Mouse (Mus musculus) c-Kit-positive CD71-positive TER-119-positive erythroid progenitor cells, embryonic 14.5 days (primary cell): Measurements from ENCODE around the gene Slc17a3.

Experiments
- DNase-seq: peaks from one replicate; pipeline ENCODE4 v3.0.0-alpha.2; 2013; ENCODE audit warnings: low spot score

Gene Slc17a3

GRCm38 (mm10) chr13:23839308-23839707, at the start of gene Slc17a3:
TSS of gene Slc17a3 (plus strand) at chr13:23839434.
- DNase-seq, result no peak

GRCm38 (mm10) chr13:23792520-23792919, 46.7 kb upstream of the Slc17a3 start:
- peak; percentile 64 for DNase-seq

- no peak for DNase-seq
These were observed 39.8 kb upstream of the Slc17a3 start for GRCm38 (mm10) chr13:23799405-23799804.

- DNase-seq, result no peak
These were observed 34.7 kb upstream of the Slc17a3 start for GRCm38 (mm10) chr13:23804532-23804931.

- no peak for DNase-seq
These were observed 32.7 kb upstream of the Slc17a3 start, which contains the start of gene Slc17a2 for GRCm38 (mm10) chr13:23806422-23807052. TSS of gene Slc17a2 (plus strand) at chr13:23806993.

GRCm38 (mm10) chr13:23816148-23816547, 23.1 kb upstream of the Slc17a3 start:
- no peak for DNase-seq

- no peak for DNase-seq
These were observed 18.9 kb upstream of the Slc17a3 start for GRCm38 (mm10) chr13:23820179-23820940.

GRCm38 (mm10) chr13:23822213-23822612, 17.0 kb upstream of the Slc17a3 start:
- no peak for DNase-seq

GRCm38 (mm10) chr13:23826606-23827005, 12.6 kb upstream of the Slc17a3 start:
- DNase-seq, result no peak

GRCm38 (mm10) chr13:23833053-23833452, 6.2 kb upstream of the Slc17a3 start:
- DNase-seq, result peak; percentile 14

- no peak for DNase-seq
These were observed 4.4 kb upstream of the Slc17a3 start for GRCm38 (mm10) chr13:23834836-23835235.

- no peak for DNase-seq
These were observed 2.6 kb upstream of the Slc17a3 start for GRCm38 (mm10) chr13:23836630-23837029.

- DNase-seq, result no peak
These were observed 6.6 kb downstream of the Slc17a3 start for GRCm38 (mm10) chr13:23845851-23846250.

GRCm38 (mm10) chr13:23849299-23849698, 10.1 kb downstream of the Slc17a3 start:
- no peak for DNase-seq

GRCm38 (mm10) chr13:23856401-23856800, 17.2 kb downstream of the Slc17a3 start:
- DNase-seq, result no peak

- no peak for DNase-seq
These were observed 22.6 kb downstream of the Slc17a3 start for GRCm38 (mm10) chr13:23861815-23862214.

GRCm38 (mm10) chr13:23864711-23865110, 25.5 kb downstream of the Slc17a3 start:
- no peak for DNase-seq

GRCm38 (mm10) chr13:23866086-23866710, 27.0 kb downstream of the Slc17a3 start:
- no peak for DNase-seq

GRCm38 (mm10) chr13:23867000-23867399, 27.8 kb downstream of the Slc17a3 start:
- DNase-seq, result no peak

GRCm38 (mm10) chr13:23867405-23867804, 28.2 kb downstream of the Slc17a3 start, which contains the start of gene Slc17a1:
TSS of gene Slc17a1 (plus strand) at chr13:23867750.
- DNase-seq, result no peak

- no peak for DNase-seq
These were observed 29.7 kb downstream of the Slc17a3 start for GRCm38 (mm10) chr13:23868790-23869533.

- no peak for DNase-seq
These were observed 30.8 kb downstream of the Slc17a3 start for GRCm38 (mm10) chr13:23869996-23870395.
